Mouse (Mus musculus): ENCODE data around the gene Gipc3. TPM values are rescaled to one million over a fixed set of nuclear protein-coding genes. Genes with fewer than 3 reads are reported as not detected.

The Gipc3 gene
- polyA plus RNA-seq, 1 experiment: 0.01 TPM

DNA sequence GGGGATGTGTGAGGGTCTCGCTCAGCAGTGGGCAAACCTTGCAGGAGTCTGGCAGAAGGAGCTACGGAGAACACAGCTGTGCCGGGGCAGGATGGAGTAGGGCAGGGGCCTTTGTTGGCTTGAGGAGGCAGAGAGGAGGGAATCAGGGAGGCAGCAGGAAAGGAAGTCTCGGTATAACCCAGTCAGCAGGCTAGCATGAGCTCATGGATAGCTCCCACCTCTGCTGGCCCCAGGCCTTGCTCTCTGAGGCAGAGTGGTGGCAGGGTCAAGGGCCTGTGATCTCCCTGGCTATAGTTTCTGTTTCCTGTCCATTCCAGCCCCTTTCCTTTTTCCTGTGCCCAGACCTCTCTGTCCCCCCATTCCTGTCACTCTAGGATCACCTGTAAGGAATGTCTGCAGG is 40.8 kb downstream of the Gipc3 start:
- Histone ChIP-seq H3K4me3 (replicated peaks) (no peak overlapping the region), H3K36me3 (ENCODE audit: control insufficient read depth) (peaks cover 41% of the 10 kb centered on the region), H3K27me3 (ENCODE audit: control insufficient read depth) (no peaks in the 10 kb centered on the region), H3K4me1 (ENCODE audit: control insufficient read depth) (peaks cover 72% of the 10 kb centered on the region), H3K9me3 (ENCODE audit: control insufficient read depth, low read length) (no peaks in the 10 kb centered on the region)
- TF ChIP-seq TAL1 (IDR thresholded peaks at IDR 0.05; ENCODE audit: low read length) (no peak), GATA1 (IDR thresholded peaks at IDR 0.05; ENCODE audit: low read length) (no peak)

DNA sequence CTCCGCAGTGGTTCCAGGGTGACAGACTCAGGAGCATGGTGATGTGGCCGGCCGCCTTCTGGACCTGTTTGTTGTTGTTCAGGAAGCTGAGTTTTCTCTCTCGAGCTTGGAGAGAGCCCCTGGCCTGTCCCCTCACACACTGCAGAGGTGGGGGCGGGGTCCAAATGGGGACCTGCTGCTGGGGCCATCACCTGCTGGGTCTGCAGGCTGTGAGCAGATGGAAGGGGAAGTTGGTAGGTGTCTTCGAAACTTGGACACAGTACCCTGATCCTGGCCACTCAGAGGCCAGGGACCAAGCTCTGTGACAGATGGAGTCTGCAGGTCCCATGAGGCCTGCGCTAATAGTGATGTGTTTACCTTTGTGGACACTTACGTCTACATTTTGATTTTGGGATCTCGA is 41.7 kb downstream of the Gipc3 start:
- TF ChIP-seq TAL1 (IDR thresholded peaks at IDR 0.05; ENCODE audit: low read length) (no peak), GATA1 (IDR thresholded peaks at IDR 0.05; ENCODE audit: low read length) (no peak)
- Histone ChIP-seq H3K4me3 (replicated peaks) (no peak overlapping the region), H3K4me1 (ENCODE audit: control insufficient read depth) (peaks cover 79% of the 10 kb centered on the region), H3K36me3 (ENCODE audit: control insufficient read depth) (peaks cover 35% of the 10 kb centered on the region), H3K9me3 (ENCODE audit: control insufficient read depth, low read length) (no peaks in the 10 kb centered on the region), H3K27me3 (ENCODE audit: control insufficient read depth) (no peaks in the 10 kb centered on the region)

DNA sequence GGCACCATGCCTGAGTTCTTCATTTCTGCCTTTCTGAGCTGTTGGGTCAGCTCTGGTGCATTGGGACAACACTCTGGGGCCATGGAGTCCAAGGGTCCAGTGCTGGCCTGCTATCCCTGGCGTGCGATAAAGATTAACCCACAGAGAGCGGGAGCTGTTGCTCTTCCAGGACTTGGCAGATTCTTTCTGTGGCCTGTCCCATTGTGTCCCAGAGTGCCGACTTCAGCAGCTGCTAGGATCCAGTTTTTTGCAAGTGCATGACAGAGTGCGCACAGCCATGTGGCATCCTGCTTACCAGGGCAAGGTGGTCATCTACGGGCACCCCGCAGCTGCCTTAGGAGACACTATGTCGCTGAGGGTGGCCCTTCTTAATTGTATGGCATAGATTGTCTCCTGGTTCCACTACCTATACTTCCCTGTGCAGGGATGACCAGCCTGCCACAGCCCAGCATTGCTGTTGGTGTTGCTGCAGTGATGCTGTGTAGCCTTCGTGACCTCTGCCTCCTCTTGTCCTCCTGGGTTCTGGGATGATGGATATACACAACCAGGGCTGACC is 42.6 kb downstream of the Gipc3 start:
- no peaks in the 10 kb centered on the region for H3K9me3 ChIP-seq (ENCODE audit: control insufficient read depth, low read length)
- no peaks in the 10 kb centered on the region for H3K27me3 ChIP-seq (ENCODE audit: control insufficient read depth)
- no peak overlapping the region for H3K4me3 ChIP-seq (replicated peaks)
- no peak for TF ChIP-seq TAL1 (IDR thresholded peaks at IDR 0.05; ENCODE audit: low read length)
- peaks cover 35% of the 10 kb centered on the region for H3K36me3 ChIP-seq (ENCODE audit: control insufficient read depth)
- peaks cover 88% of the 10 kb centered on the region for H3K4me1 ChIP-seq (ENCODE audit: control insufficient read depth)

DNA sequence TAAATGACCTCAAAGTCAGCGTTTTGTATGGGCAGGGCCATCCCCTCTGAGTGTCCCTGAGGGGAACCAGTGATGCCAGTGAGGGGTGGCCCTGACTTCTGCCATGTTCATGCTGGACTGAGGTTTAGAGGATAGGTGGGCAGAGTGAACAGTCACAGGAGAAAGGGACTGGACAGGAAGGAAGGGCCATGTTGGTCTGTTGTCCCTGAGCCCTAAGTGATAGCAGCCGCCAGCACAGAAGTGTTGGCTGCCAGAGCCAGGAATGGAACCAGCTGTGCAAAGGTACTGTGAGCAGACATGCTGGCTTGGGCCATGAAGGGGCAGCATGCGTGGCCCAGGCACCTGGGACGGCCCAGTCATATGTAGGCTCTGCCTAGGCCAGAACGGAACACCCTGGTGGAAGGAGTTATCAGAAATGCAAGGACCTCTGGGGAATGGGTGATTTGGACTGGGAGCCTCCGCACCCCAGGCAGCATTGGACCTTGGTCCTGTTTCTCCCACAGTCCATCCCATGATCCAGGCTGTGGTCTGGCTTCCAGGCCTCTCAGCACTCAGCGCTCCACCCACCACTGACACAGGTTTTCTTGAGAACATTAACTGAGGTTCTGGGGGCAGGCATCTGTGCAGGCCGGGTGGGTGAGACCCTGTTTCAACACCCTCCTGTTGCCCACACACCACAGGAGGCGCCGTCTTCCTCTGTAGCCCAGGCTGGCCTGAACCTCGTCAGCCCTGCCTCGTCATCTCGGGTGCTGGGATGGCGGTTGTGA is 43.3 kb downstream of the Gipc3 start:
- TF ChIP-seq TAL1 (IDR thresholded peaks at IDR 0.05; ENCODE audit: low read length) (no peak), GATA1 (IDR thresholded peaks at IDR 0.05; ENCODE audit: low read length) (no peak)
- peaks cover 90% of the 10 kb centered on the region for H3K4me1 ChIP-seq (ENCODE audit: control insufficient read depth)
- peaks cover 34% of the 10 kb centered on the region for H3K36me3 ChIP-seq (ENCODE audit: control insufficient read depth)
- H3K9me3 ChIP-seq (ENCODE audit: control insufficient read depth, low read length): no peaks in the 10 kb centered on the region
- H3K4me3 ChIP-seq (replicated peaks): no peak overlapping the region
- no peaks in the 10 kb centered on the region for H3K27me3 ChIP-seq (ENCODE audit: control insufficient read depth)

DNA sequence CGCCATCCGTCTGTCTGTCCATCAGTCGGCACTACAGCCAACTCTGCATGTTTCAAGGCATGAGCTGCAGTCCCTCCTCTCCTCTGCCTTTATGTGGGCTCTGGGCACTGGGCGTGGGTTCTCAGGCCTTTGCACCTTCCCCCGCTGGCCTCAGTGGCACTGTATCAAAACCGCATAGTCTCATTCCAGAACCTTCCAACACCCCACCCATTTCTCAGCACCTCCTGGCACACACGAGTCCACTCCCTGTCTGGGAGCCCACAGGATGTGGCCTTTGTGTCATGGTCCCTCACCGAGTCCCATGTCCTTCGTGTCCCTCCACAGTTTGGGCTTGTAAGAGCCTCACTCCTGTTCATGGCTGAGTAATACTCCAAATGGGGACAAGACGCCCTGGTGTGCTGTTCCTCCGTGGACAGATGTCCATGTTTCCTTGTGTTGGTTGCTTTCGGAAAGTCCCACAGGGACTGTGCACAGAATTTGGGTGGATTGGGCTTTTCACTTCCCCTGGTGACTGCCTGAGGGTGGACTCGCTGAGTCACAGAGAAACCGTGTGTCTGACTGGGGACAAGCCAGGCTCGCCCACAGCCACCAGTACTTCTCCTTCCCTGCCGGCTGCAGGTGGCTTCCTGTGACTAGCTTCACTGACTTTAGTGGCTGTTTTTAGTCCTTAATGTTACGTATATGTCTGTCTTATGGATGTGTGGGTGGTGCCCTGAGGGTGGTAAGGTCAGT is 44.5 kb downstream of the Gipc3 start:
- peaks cover 93% of the 10 kb centered on the region for H3K4me1 ChIP-seq (ENCODE audit: control insufficient read depth)
- no peak overlapping the region for H3K4me3 ChIP-seq (replicated peaks)
- no peaks in the 10 kb centered on the region for H3K27me3 ChIP-seq (ENCODE audit: control insufficient read depth)
- peaks cover 38% of the 10 kb centered on the region for H3K36me3 ChIP-seq (ENCODE audit: control insufficient read depth)
- no peaks in the 10 kb centered on the region for H3K9me3 ChIP-seq (ENCODE audit: control insufficient read depth, low read length)
- no peak for TF ChIP-seq TAL1 (IDR thresholded peaks at IDR 0.05; ENCODE audit: low read length)

DNA sequence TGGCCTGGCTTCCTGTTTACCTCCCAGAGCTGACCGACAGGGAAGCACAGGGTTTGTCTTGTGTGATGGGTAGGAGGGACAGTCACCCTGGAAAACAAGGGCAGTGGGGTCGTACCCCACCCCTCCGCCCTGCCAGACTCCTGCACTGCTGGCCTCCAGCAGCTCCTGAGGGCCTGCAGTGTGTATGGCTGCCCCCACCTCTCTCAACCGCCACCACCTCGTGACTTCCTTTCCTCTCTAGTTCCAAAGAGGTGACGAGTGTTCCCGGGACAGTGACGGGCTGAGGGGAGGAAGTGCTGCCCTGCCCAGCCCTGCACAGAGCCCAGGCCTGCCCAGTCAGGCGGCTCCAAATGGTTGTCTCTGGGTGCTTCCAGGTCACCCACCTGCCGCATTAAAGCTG is 45.2 kb downstream of the Gipc3 start:
- peaks cover 38% of the 10 kb centered on the region for H3K36me3 ChIP-seq (ENCODE audit: control insufficient read depth)
- H3K4me3 ChIP-seq (replicated peaks): no peak overlapping the region
- H3K4me1 ChIP-seq (ENCODE audit: control insufficient read depth): peaks cover 92% of the 10 kb centered on the region
- H3K9me3 ChIP-seq (ENCODE audit: control insufficient read depth, low read length): no peaks in the 10 kb centered on the region
- H3K27me3 ChIP-seq (ENCODE audit: control insufficient read depth): no peaks in the 10 kb centered on the region
- TF ChIP-seq TAL1 (IDR thresholded peaks at IDR 0.05; ENCODE audit: low read length) (no peak), GATA1 (IDR thresholded peaks at IDR 0.05; ENCODE audit: low read length) (no peak)

DNA sequence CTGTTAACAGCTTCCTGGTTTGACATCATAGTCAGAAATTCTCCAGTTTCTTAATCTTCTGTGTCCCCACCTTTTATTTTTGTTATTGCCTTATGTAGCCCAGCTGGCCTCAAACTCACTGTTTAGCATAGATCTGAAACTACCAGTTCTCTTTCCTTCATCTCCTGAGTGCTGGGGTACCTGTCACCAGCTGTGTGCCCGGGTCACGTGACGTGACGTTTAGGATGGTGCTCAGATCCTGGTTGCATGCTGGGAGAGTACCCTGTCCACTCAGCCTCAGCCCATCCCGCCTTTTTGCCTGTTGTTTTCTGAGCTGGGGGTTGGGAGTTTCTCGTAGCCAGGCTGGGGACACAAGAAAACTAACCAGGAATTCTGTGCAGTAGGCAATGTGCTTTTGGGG is 45.8 kb downstream of the Gipc3 start:
- no peaks in the 10 kb centered on the region for H3K27me3 ChIP-seq (ENCODE audit: control insufficient read depth)
- peaks cover 90% of the 10 kb centered on the region for H3K4me1 ChIP-seq (ENCODE audit: control insufficient read depth)
- no peaks in the 10 kb centered on the region for H3K9me3 ChIP-seq (ENCODE audit: control insufficient read depth, low read length)
- H3K4me3 ChIP-seq (replicated peaks): no peak overlapping the region
- H3K36me3 ChIP-seq (ENCODE audit: control insufficient read depth): peaks cover 36% of the 10 kb centered on the region
- TF ChIP-seq TAL1 (IDR thresholded peaks at IDR 0.05; ENCODE audit: low read length) (no peak), GATA1 (IDR thresholded peaks at IDR 0.05; ENCODE audit: low read length) (no peak)

DNA sequence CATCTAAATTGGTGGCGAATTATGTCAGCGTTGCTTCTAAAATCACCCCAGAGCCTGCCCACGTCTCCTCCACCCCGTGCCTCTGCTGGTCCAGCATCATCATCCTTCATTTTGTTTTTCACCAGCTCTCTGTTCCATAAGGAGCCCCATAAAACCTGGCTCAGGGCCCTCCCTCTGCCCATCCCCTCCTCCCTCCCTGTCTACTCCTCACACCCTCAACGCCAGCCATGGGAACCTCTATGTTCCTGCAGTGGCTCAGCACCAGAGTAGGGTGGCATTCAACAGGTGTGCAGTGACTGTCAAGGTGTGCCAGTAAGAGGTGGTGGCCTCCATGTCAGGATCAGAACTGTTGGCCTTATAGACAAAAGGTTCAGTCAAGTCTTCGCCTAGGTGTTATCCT is 47.9 kb downstream of the Gipc3 start:
- peaks cover 88% of the 10 kb centered on the region for H3K4me1 ChIP-seq (ENCODE audit: control insufficient read depth)
- H3K27me3 ChIP-seq (ENCODE audit: control insufficient read depth): peaks cover 4% of the 10 kb centered on the region
- no peak for TF ChIP-seq TAL1 (IDR thresholded peaks at IDR 0.05; ENCODE audit: low read length)
- TF ChIP-seq GATA1 (IDR thresholded peaks at IDR 0.05; ENCODE audit: low read length): no peak
- H3K36me3 ChIP-seq (ENCODE audit: control insufficient read depth): peaks cover 28% of the 10 kb centered on the region
- H3K9me3 ChIP-seq (ENCODE audit: control insufficient read depth, low read length): no peaks in the 10 kb centered on the region
- no peak overlapping the region for H3K4me3 ChIP-seq (replicated peaks)

DNA sequence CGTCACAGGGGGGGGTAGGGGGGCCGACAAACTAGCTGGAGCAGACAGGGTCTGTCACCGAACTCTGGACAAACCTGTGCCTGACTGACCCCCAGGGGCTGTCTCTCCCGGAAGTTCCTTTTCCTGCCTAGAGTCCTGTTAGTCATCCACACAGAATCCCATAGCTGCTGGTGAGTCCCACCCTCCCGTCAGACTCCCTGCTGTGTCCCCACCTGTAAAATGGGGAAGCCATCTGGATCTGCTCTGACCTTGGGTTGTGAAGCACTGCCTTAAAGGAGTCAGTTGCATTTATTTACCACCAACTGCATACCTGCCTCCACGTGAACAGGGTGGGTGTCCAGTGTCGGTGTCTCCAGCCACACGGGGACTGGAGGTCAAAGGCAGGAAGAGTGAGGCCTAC is 48.6 kb downstream of the Gipc3 start:
- peaks cover 85% of the 10 kb centered on the region for H3K4me1 ChIP-seq (ENCODE audit: control insufficient read depth)
- H3K36me3 ChIP-seq (ENCODE audit: control insufficient read depth): peaks cover 28% of the 10 kb centered on the region
- H3K4me3 ChIP-seq (replicated peaks): peak overlapping the region; percentile 2
- no peaks in the 10 kb centered on the region for H3K9me3 ChIP-seq (ENCODE audit: control insufficient read depth, low read length)
- no peak for TF ChIP-seq TAL1 (IDR thresholded peaks at IDR 0.05; ENCODE audit: low read length)
- no peak for TF ChIP-seq GATA1 (IDR thresholded peaks at IDR 0.05; ENCODE audit: low read length)
- H3K27me3 ChIP-seq (ENCODE audit: control insufficient read depth): peaks cover 4% of the 10 kb centered on the region
